Mouse (Mus musculus) erythroblast, adult 5-6 weeks (primary cell): ENCODE data around the gene Cfap54. TPM values are rescaled to one million over a fixed set of nuclear protein-coding genes. Genes with fewer than 3 reads are reported as not detected.

Source experiments
- ATAC-seq: replicated peaks from 2 replicates; pipeline ENCODE4 v1.8.0; 2016; ENCODE audit warnings: moderate number of reproducible peaks, mild to moderate bottlenecking, moderate TSS enrichment, inconsistent platforms; ENCODE audit not compliant: poor library complexity, low FRiP score, severe bottlenecking
- total RNA-seq, 2 experiments: library from RNA; stranded (forward) in 1 of 2; stranded (reverse) in 1 of 2; fragments of 150-400 nt in 1 of 2; fragments of 200-764, 138-1000 nt in 1 of 2; gene quantifications; 2 replicates each; pipeline versions ENCODE4 v1.2.3 to v1.2.4; 2015 to 2017; ENCODE audit warnings: low replicate concordance in 2 of 2

The Cfap54 gene
- total RNA-seq, 2 experiments from 2014 or later = 1.2 TPM; not detected in 1

DNA sequence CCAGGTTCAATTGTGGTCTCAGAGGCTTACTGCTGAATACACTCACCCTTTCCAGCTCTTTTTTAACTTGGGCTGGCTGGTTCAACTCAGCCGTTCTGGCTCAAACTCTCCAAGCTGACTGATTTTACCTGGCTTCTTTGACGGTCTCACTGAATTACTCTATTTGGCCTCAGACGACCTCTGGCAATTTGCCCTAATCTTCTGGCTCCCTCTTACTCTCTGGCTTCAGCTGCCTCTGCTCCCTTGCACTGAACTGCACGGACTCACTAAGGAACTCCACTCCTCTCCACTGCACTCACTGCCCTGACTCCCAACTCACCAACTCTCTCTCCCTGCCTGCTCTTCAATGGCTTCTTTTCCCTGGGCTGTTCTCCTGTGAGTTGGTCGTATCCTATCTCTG, 20.9 kb upstream of the Cfap54 start:
- no peak for ATAC-seq

GRCm38 (mm10) chr10:93098211-93098805, 16.9 kb upstream of the Cfap54 start:
- no peak for ATAC-seq

GRCm38 (mm10) chr10:93097439-93097838, 16.0 kb upstream of the Cfap54 start:
- ATAC-seq = no peak

DNA sequence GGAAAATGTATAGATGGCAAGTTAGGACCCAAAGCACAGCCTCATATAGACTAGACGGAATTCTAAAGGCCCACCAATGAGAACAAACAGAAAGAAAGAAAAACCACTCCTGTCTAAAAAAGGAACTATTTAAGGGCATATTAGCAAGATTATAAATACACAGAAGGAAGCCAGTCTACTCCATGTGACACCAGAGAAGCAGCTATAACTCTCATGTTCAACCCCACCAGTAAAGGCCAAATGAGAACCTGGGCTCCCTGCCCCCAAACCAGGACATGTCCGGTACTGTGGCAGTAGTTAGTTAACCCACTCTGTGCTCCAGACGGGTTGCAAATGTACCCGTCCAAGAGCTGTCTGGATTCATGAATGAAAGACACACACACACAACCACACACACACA, 14.4 kb upstream of the Cfap54 start:
- ATAC-seq = no peak

GRCm38 (mm10) chr10:93094957-93095580, 13.7 kb upstream of the Cfap54 start:
- no peak for ATAC-seq

DNA sequence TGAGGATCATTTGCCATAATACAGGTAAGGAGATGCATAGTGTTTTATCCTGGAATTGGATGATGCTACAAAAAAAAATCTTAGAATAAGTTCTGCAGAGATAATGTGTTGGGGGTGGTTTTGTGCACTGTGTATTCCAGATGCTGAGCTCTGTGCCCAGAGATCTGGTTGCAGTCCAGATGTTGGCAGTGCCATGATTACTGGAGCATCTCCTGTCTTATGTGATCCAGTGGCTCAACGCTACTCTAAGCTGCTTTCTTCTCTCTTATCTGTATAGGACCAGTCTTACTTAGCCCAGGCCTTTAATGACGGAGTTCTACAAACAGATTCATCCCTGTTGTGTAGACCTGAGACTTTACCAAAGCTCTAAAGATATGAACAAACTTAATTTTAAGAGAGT, 10.5 kb upstream of the Cfap54 start:
- ATAC-seq = no peak

DNA sequence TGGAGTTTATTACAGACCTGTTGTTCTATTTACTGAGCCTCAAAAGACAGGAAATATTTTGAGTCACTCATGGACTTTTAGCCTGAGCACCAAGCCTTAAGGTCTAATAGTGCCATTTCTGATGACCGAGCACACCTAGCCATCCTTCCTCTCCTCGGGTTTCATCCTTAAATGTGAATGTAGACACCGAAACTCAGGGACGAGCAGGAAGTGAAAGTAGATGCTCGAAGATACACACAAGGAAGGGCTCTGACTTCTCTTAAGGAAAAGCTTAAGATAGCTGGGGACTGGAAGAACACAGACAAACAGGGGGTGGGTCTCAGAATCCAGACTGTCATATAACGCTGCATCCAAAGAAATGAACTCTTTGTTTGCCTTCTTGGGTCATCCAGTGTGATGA, 8.8 kb upstream of the Cfap54 start:
- no peak for ATAC-seq

- ATAC-seq = no peak
Measured at GRCm38 (mm10) chr10:93088396-93089048, 7.1 kb upstream of the Cfap54 start.

GRCm38 (mm10) chr10:93087504-93087903, 6.1 kb upstream of the Cfap54 start:
- no peak for ATAC-seq

- ATAC-seq = no peak
Measured at GRCm38 (mm10) chr10:93083963-93084340, 2.5 kb upstream of the Cfap54 start.

GRCm38 (mm10) chr10:93083198-93083962, 2.0 kb upstream of the Cfap54 start:
- no peak for ATAC-seq

GRCm38 (mm10) chr10:93079486-93079885, 1.9 kb downstream of the Cfap54 start:
- no peak for ATAC-seq

GRCm38 (mm10) chr10:93077935-93078479, 3.4 kb downstream of the Cfap54 start:
- ATAC-seq = no peak

DNA sequence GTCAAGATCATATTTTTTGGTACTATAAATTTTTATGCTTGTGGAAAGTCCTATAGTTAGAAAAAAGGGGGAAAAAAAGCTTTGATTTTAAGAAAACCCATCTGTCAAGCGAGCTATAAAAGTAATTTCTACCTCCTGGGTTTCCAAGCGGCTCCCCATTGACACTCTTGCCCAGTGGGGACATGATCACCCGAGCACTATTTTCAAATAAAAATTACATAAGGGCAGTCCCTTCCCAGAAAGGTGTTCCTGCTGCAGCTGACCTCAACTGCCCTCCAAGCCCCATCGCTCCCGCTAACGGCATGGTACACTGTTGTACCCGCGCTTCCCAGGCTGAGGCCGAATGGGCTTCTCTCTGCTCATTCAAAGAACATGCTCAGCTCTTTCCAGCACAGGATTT, 5.0 kb downstream of the Cfap54 start:
- ATAC-seq = no peak

DNA sequence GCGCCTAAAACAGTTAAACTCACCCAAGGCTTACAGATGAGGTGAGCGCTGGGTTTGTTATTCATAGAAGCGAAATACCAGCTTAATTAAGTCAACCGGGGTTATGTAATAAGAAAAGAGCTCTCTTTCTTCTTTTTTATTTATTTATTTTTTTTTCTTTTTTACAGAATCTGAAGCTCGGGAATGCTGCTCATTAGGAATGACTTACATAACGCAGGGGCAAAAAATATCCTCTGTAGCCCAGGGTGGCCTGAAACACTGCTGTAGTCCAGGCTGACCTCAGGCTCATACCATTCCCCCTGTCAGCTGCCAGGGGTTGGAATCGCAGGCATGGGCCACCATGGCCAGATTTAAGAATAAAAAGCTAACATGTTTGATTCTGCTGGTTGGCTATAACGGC, 5.6 kb downstream of the Cfap54 start:
- ATAC-seq = no peak

DNA sequence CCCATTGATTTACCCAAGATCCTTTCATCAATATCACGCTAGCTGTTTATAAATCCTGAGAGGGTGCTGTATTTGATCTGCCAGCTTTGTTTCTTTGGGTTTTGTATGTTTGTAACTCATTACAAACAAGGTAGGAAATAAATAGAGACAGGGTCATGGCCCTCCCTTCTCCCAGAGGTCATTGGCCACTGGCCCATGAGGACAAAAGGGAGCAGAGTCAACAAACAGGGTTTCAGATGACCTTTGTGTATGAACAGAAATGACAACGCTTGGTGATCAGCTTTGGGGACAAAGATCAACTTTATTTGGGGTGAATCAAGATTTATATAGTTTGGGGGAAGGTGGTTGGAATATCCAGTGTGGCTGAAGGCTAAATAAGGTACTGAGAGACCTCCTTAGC, 8.6 kb downstream of the Cfap54 start:
- ATAC-seq = no peak

GRCm38 (mm10) chr10:93071753-93072152, 9.7 kb downstream of the Cfap54 start:
- ATAC-seq = no peak

DNA sequence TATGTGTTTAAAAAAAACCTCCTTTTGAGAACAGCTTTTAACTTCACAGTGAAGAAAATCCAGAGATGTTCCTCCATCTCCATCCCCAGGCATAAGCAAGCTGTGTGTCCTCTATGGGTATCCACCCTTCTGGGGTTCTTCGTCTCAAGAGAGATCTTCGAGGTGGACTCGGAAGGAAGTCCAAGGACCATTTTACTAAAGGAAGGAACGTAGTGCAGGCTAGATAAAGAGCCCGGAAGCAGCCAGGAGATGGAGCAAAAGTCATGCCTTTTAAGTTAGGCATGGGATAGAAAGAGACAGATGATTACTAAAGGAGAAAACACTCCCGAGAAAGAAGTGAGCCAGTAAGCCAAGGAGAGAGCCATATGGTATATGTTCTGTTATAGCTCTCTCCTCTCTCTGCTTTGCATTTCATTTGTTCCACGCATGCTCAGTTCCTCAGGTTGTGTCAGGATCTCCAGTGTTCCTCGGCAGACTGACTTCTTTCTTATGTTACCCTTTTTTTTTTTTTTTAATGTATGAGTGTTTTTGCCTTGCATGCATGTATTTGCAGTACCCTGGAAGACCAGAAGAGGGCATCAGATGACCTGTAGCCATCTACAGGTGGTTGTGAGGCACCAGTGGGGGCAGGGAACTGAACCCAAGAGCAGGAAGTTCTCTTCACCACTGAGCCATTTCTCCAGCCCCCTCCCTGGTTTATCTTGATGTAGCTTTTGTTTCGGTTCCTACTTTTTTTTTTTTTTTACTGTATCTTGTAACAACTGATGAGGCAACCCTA, 11.1 kb downstream of the Cfap54 start:
- ATAC-seq = peak; percentile 79

DNA sequence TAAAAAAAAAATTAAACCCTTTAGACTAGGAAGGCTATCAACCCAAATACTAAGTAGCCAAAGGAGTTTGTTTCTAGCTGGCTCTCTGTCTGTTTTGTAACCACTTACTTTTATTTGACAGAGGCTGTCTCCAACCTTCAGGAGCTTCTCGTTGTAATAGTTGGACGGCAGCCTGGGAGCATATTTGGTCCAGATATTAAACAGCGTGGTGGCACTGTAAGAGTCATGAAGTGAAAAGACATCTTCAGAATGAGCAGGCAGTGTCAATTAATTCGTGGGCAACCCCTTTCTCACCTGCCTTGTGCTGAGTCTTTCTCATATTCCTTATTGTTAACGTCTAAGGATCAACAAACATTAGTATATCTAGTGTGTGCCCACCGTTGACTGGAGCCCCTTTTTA, 11.7 kb downstream of the Cfap54 start:
- ATAC-seq = peak; percentile 31
